Mouse (Mus musculus) liver, postnatal 0 days (tissue): Measurements from ENCODE around the gene Myl3. TPM values are rescaled to one million over a fixed set of nuclear protein-coding genes. Genes with fewer than 3 reads are reported as not detected.

Experiments
- ATAC-seq: fragments of 200-750 bp; cut with Nextera tagmentation; 2 replicates; pipeline ENCODE4 v1.8.0; 2017; ENCODE audit warnings: mild to moderate bottlenecking, moderate library complexity
- DNase-seq: peaks from one replicate; pipeline ENCODE4 v3.0.0-alpha.2; 2016
- H3K27ac ChIP-seq: fragments of 300-500 bp; sonication (generic); 2 replicates; pipeline ENCODE4 v1.5.1; 2014; ENCODE audit warnings: antibody characterized with exemption, moderate library complexity, mild to moderate bottlenecking, low read depth
- H3K27me3 ChIP-seq: fragments of 300-500 bp; sonication (generic); 2 replicates; pipeline ENCODE4 v1.6.1; 2014; ENCODE audit warnings: low read length, control low read depth, mixed read lengths; ENCODE audit not compliant: insufficient read depth
- H3K36me3 ChIP-seq: fragments of 300-500 bp; sonication (generic); replicated peaks from 2 replicates; pipeline ENCODE4 v1.6.1; 2014; ENCODE audit warnings: mild to moderate bottlenecking, control low read depth, low read length, moderate library complexity, mixed read lengths; ENCODE audit not compliant: insufficient read depth
- H3K4me1 ChIP-seq: fragments of 300-500 bp; sonication (generic); 2 replicates; pipeline ENCODE4 v1.6.1; 2014; ENCODE audit warnings: antibody characterized with exemption, mild to moderate bottlenecking, control low read depth; ENCODE audit not compliant: insufficient read depth
- H3K4me2 ChIP-seq: fragments of 300-500 bp; sonication (generic); 2 replicates; pipeline ENCODE4 v1.6.1; 2014; ENCODE audit warnings: low read depth, mild to moderate bottlenecking, low read length, moderate library complexity, mixed read lengths
- H3K4me3 ChIP-seq: fragments of 300-500 bp; sonication (generic); 2 replicates; pipeline ENCODE4 v1.5.1; 2014; ENCODE audit warnings: low read depth, low read length
- H3K9ac ChIP-seq: fragments of 300-500 bp; sonication (generic); replicated peaks from 2 replicates; pipeline ENCODE4 v1.6.1; 2014; ENCODE audit warnings: mild to moderate bottlenecking, moderate library complexity
- H3K9me3 ChIP-seq: fragments of 300-500 bp; sonication (generic); 2 replicates; pipeline ENCODE4 v1.6.1; 2016; ENCODE audit warnings: mild to moderate bottlenecking, control low read depth, low read length, mixed read lengths
- CTCF ChIP-seq: sonication (generic); IDR thresholded peaks from 2 replicates; pipeline ENCODE4 v1.5.1; 2016; ENCODE audit warnings: antibody characterized with exemption, low read depth
- EP300 ChIP-seq: IDR thresholded peaks from 2 replicates; pipeline ENCODE4 v1.6.1; 2016; ENCODE audit warnings: antibody characterized with exemption, low read depth, mild to moderate bottlenecking
- WGBS: fragments of 180-500 bp; shearing (Covaris S2); extraction: QIAGEN DNeasy Blood & Tissue Kit; methylation state at CpG from one replicate; pipeline ENCODE4 v1.1.7; 2014; ENCODE audit not compliant: insufficient replicate concordance; 5-methylcytosine and 5-hydroxymethylcytosine counted together
- polyA plus RNA-seq: library from polyadenylated mRNA; unstranded; fragments of >200 nt; fragmentation: Nextera tagmentation; extraction: Ambion mirVana; gene quantifications from 2 replicates; pipeline ENCODE4 v1.2.1, GENCODE M21; 2015

The Myl3 gene
- polyA plus RNA-seq, 1 experiment from 2014 or later, result 0.52 TPM

- WGBS, result 62% methylated on average over 4 of the region's 4 CpGs
- Histone ChIP-seq H3K4me2 (no peak overlapping the region), H3K9me3 (no peaks in the 10 kb centered on the region), H3K9ac (no peak overlapping the region), H3K27ac (no peak overlapping the region), H3K4me1 (0 out of 2 replicates have a peak, but pooled peaks cover 2% of the 10 kb centered on the region), H3K27me3 (no peaks in the 10 kb centered on the region), H3K4me3 (no peak overlapping the region), H3K36me3 (no peaks in the 10 kb centered on the region)
- DNase-seq (no peak), ATAC-seq (no peak)
- TF ChIP-seq EP300, result no peak
- no peak for TF ChIP-seq CTCF
These were observed 61.6 kb downstream of the Myl3 start for GRCm38 (mm10) chr9:110803294-110803693.

- Histone ChIP-seq H3K36me3 (no peaks in the 10 kb centered on the region), H3K27ac (no peak overlapping the region), H3K4me2 (no peak overlapping the region), H3K27me3 (no peaks in the 10 kb centered on the region), H3K9me3 (no peaks in the 10 kb centered on the region), H3K4me3 (no peak overlapping the region), H3K9ac (no peak overlapping the region), H3K4me1 (no peaks in the 10 kb centered on the region)
- ATAC-seq, result no peak
- WGBS, result 72% methylated on average over 4 of the region's 4 CpGs
- TF ChIP-seq CTCF (no peak), EP300 (no peak)
- DNase-seq, result no peak
These were observed 68.4 kb downstream of the Myl3 start for GRCm38 (mm10) chr9:110810051-110810450.

GRCm38 (mm10) chr9:110813789-110814188 is 72.1 kb downstream of the Myl3 start, which contains the start of gene Prss44:
TSS of gene Prss44 (plus strand) at chr9:110813994.
- Histone ChIP-seq H3K27ac (no peak within 1 kb of the TSS), H3K4me1 (no peaks in the 10 kb centered on the region), H3K4me3 (no peak within 1 kb of the TSS), H3K36me3 (no peaks in the 10 kb centered on the region), H3K4me2 (no peak within 1 kb of the TSS), H3K9ac (no peak within 1 kb of the TSS), H3K9me3 (no peaks in the 10 kb centered on the region), H3K27me3 (no peaks in the 10 kb centered on the region)
- 51% methylated on average over 18 of the region's 18 CpGs for WGBS
- DNase-seq (no peak), ATAC-seq (no peak)
- TF ChIP-seq CTCF (no peak), EP300 (no peak)

Other genes starting within 250 kb of the Myl3 start
- 9.6 and 10.1 TPM in 2 replicates for gene Setd2, start 209.3 kb upstream of the Myl3 start, polyA plus RNA-seq
- 1.3 and 1.4 TPM in 2 replicates for gene Nradd, start 117.4 kb upstream of the Myl3 start, polyA plus RNA-seq
- 1.5 and 2.0 TPM in 2 replicates for gene Nbeal2, start 87.7 kb upstream of the Myl3 start, polyA plus RNA-seq
- gene Ccdc12, start 85.4 kb upstream of the Myl3 start, polyA plus RNA-seq, result 69.3 and 71.1 TPM in 2 replicates
- gene Pth1r, start 5.3 kb downstream of the Myl3 start, polyA plus RNA-seq, result 5.2 and 5.3 TPM in 2 replicates
- not detected in 2 replicates for gene Prss42, start 56.3 kb downstream of the Myl3 start, polyA plus RNA-seq
- gene Prss44, start 72.1 kb downstream of the Myl3 start, polyA plus RNA-seq, result not detected in 2 replicates
- gene Prss43, start 84.8 kb downstream of the Myl3 start, polyA plus RNA-seq, result not detected in 2 replicates
- not detected in 2 replicates for gene Prss45, start 92.7 kb downstream of the Myl3 start, polyA plus RNA-seq
- not detected in 2 replicates for gene Prss46, start 102.6 kb downstream of the Myl3 start, polyA plus RNA-seq
- gene Prss50, start 116.1 kb downstream of the Myl3 start, polyA plus RNA-seq, result 9.2 and 10.3 TPM in 2 replicates
- gene Als2cl, start 138.0 kb downstream of the Myl3 start, polyA plus RNA-seq, result 2.2 TPM in 2 replicates
- gene Tmie, start 138.3 kb downstream of the Myl3 start, polyA plus RNA-seq, result 5.4 and 6.0 TPM in 2 replicates
- gene Fam240a, start 175.0 kb downstream of the Myl3 start, polyA plus RNA-seq, result not detected in 2 replicates
- gene Tdgf1, start 204.3 kb downstream of the Myl3 start, polyA plus RNA-seq, result not detected in 2 replicates
- gene Lrrc2, start 209.7 kb downstream of the Myl3 start, polyA plus RNA-seq, result 0.13 and 0.38 TPM in 2 replicates
- 11.6 and 14.6 TPM in 2 replicates for gene Rtp3, start 248.7 kb downstream of the Myl3 start, polyA plus RNA-seq